Mouse (Mus musculus): ENCODE results near the gene Brf1. TPM values are rescaled to one million over a fixed set of nuclear protein-coding genes. Genes with fewer than 3 reads are reported as not detected.

Gene Brf1
- total and polyA plus RNA-seq, 2 experiments from 2014 or later: 40.2 to 54.4 TPM

GRCm38 (mm10) chr12:113021488-113021887, 21.0 kb upstream of the Brf1 start:
- Histone ChIP-seq H3K4me2 (ENCODE audit: low read depth) (no peak overlapping the region), H3K9ac (no peak overlapping the region), H3K27ac (ENCODE audit: low read depth, low read length) (no peak overlapping the region), H3K4me1 (ENCODE audit: insufficient read depth) (peaks cover 8% of the 10 kb centered on the region; the same call in 1 of the 2 replicates), H3K36me3 (ENCODE audit: insufficient read depth) (peaks cover 12% of the 10 kb centered on the region; the same call in 1 of the 2 replicates), H3K9me3 (ENCODE audit: low read length) (no peaks in the 10 kb centered on the region), H3K27me3 (ENCODE audit: insufficient read depth, low read length) (no peaks in the 10 kb centered on the region), H3K4me3 (ENCODE audit: low read depth, low read length) (no peak overlapping the region)
- TF ChIP-seq CTCF (IDR thresholded peaks at IDR 0.05; ENCODE audit: low read depth): no peak
- no peak for DNase-seq
- ATAC-seq: no peak

GRCm38 (mm10) chr12:113018763-113019162, 18.3 kb upstream of the Brf1 start:
- no peak for ATAC-seq
- TF ChIP-seq CTCF (IDR thresholded peaks at IDR 0.05; ENCODE audit: low read depth): no peak

GRCm38 (mm10) chr12:113017429-113017984, 17.0 kb upstream of the Brf1 start:
- no peak for TF ChIP-seq CTCF (IDR thresholded peaks at IDR 0.05; ENCODE audit: low read depth)
- DNase-seq: no peak
- peaks cover 25% of the 10 kb centered on the region for H3K4me1 ChIP-seq (ENCODE audit: insufficient read depth)
- no peaks in the 10 kb centered on the region for H3K27me3 ChIP-seq (ENCODE audit: insufficient read depth, low read length)
- H3K9me3 ChIP-seq (ENCODE audit: low read length): no peaks in the 10 kb centered on the region
- no peak overlapping the region for H3K9ac ChIP-seq
- no peak overlapping the region for H3K4me3 ChIP-seq (ENCODE audit: low read depth, low read length)
- 78% methylated on average over 9 of the region's 9 CpGs for WGBS
- no peak overlapping the region for H3K4me2 ChIP-seq (ENCODE audit: low read depth)
- no peaks in the 10 kb centered on the region for H3K36me3 ChIP-seq (ENCODE audit: insufficient read depth)
- no peak for ATAC-seq
- H3K27ac ChIP-seq (ENCODE audit: low read depth, low read length): no peak overlapping the region

More at GRCm38 (mm10) chr12:113018763-113019162, 18.3 kb upstream of the Brf1 start:
- Histone ChIP-seq H3K9me3 (ENCODE audit: low read length) (no peaks in the 10 kb centered on the region), H3K4me2 (ENCODE audit: low read depth) (no peak overlapping the region), H3K36me3 (ENCODE audit: insufficient read depth) (peaks cover 5% of the 10 kb centered on the region; the same call in 1 of the 2 replicates), H3K27ac (ENCODE audit: low read depth, low read length) (no peak overlapping the region), H3K4me3 (ENCODE audit: low read depth, low read length) (no peak overlapping the region), H3K27me3 (ENCODE audit: insufficient read depth, low read length) (no peaks in the 10 kb centered on the region), H3K4me1 (ENCODE audit: insufficient read depth) (peaks cover 17% of the 10 kb centered on the region; the same call in 1 of the 2 replicates), H3K9ac (no peak overlapping the region)
- DNase-seq: no peak
- 86% methylated on average over 4 of the region's 4 CpGs for WGBS

- TF ChIP-seq CTCF (IDR thresholded peaks at IDR 0.05; ENCODE audit: low read depth): no peak
- H3K27me3 ChIP-seq (ENCODE audit: insufficient read depth, low read length): no peaks in the 10 kb centered on the region
- no peak for DNase-seq
Observed at GRCm38 (mm10) chr12:113016976-113017375, 16.5 kb upstream of the Brf1 start.

GRCm38 (mm10) chr12:113015956-113016355, 15.5 kb upstream of the Brf1 start:
- no peak for TF ChIP-seq CTCF (IDR thresholded peaks at IDR 0.05; ENCODE audit: low read depth)
- H3K9ac ChIP-seq: no peak overlapping the region

More at GRCm38 (mm10) chr12:113016976-113017375, 16.5 kb upstream of the Brf1 start:
- H3K4me2 ChIP-seq (ENCODE audit: low read depth): peak overlapping the region; percentile 20
- no peaks in the 10 kb centered on the region for H3K9me3 ChIP-seq (ENCODE audit: low read length)
- H3K4me3 ChIP-seq (ENCODE audit: low read depth, low read length): no peak overlapping the region
- ATAC-seq: no peak
- no peak overlapping the region for H3K9ac ChIP-seq
- H3K36me3 ChIP-seq (ENCODE audit: insufficient read depth): no peaks in the 10 kb centered on the region
- WGBS: 71% methylated on average over 8 of the region's 8 CpGs
- H3K4me1 ChIP-seq (ENCODE audit: insufficient read depth): peaks cover 25% of the 10 kb centered on the region
- H3K27ac ChIP-seq (ENCODE audit: low read depth, low read length): no peak overlapping the region

GRCm38 (mm10) chr12:113014561-113015556, 14.4 kb upstream of the Brf1 start:
- no peak for TF ChIP-seq CTCF (IDR thresholded peaks at IDR 0.05; ENCODE audit: low read depth)
- Histone ChIP-seq H3K4me1 (ENCODE audit: insufficient read depth) (peaks cover 25% of the 10 kb centered on the region), H3K9me3 (ENCODE audit: low read length) (no peaks in the 10 kb centered on the region), H3K9ac (peak overlapping the region; percentile 85), H3K4me3 (ENCODE audit: low read depth, low read length) (peak overlapping the region; percentile 94), H3K36me3 (ENCODE audit: insufficient read depth) (no peaks in the 10 kb centered on the region), H3K4me2 (ENCODE audit: low read depth) (peak overlapping the region; percentile 74), H3K27ac (ENCODE audit: low read depth, low read length) (peak overlapping the region; percentile 78), H3K27me3 (ENCODE audit: insufficient read depth, low read length) (no peaks in the 10 kb centered on the region)
- ATAC-seq (no peak), DNase-seq (no peak)
- 4% methylated on average over 63 of the region's 64 CpGs for WGBS

More at GRCm38 (mm10) chr12:113015956-113016355, 15.5 kb upstream of the Brf1 start:
- WGBS: 65% methylated on average over 4 of the region's 4 CpGs
- Histone ChIP-seq H3K4me1 (ENCODE audit: insufficient read depth) (peaks cover 25% of the 10 kb centered on the region), H3K4me2 (ENCODE audit: low read depth) (peak overlapping the region; percentile 74), H3K27ac (ENCODE audit: low read depth, low read length) (no peak overlapping the region), H3K27me3 (ENCODE audit: insufficient read depth, low read length) (no peaks in the 10 kb centered on the region), H3K4me3 (ENCODE audit: low read depth, low read length) (no peak overlapping the region), H3K9me3 (ENCODE audit: low read length) (no peaks in the 10 kb centered on the region), H3K36me3 (ENCODE audit: insufficient read depth) (no peaks in the 10 kb centered on the region)
- ATAC-seq (no peak), DNase-seq (no peak)
